Mouse (Mus musculus) bone marrow, adult 2 months (tissue): ENCODE data around the gene Ranbp3. TPM values are rescaled to one million over a fixed set of nuclear protein-coding genes. Genes with fewer than 3 reads are reported as not detected.

Experiments used
- H3K27ac ChIP-seq: fragments of 200-500 bp; 2 replicates; pipeline ENCODE4 v1.5.1; 2012; ENCODE audit warnings: low read depth, mild to moderate bottlenecking, control low read depth, inconsistent platforms, low read length; ENCODE audit not compliant: control insufficient read depth, poor library complexity, insufficient read depth
- H3K4me1 ChIP-seq: fragments of 200-500 bp; 2 replicates; pipeline ENCODE4 v1.6.1; 2011; ENCODE audit warnings: low read length; ENCODE audit not compliant: control insufficient read depth, insufficient read depth
- H3K4me3 ChIP-seq: fragments of 200-500 bp; replicated peaks from 2 replicates; pipeline ENCODE3; 2011; ENCODE audit warnings: mild to moderate bottlenecking, low read depth, low read length, control low read depth; ENCODE audit not compliant: control insufficient read depth
- CTCF ChIP-seq: fragments of 200-500 bp; IDR thresholded peaks from 2 replicates; pipeline ENCODE4 v1.5.1; 2011; ENCODE audit warnings: low read length, control low read depth; ENCODE audit not compliant: control insufficient read depth, insufficient read depth
- POLR2A ChIP-seq: fragments of 200-500 bp; IDR thresholded peaks from 2 replicates; pipeline ENCODE4 v1.6.1; 2011; ENCODE audit warnings: low read depth, mild to moderate bottlenecking, control low read depth, low read length, borderline replicate concordance; ENCODE audit not compliant: control insufficient read depth
- WGBS: fragments of 180-500 bp; shearing (Covaris S2); methylation state at CpG from one replicate; pipeline ENCODE4 v1.1.7; 2018; 5-methylcytosine and 5-hydroxymethylcytosine counted together
- polyA plus RNA-seq: library from polyadenylated mRNA; stranded (reverse); fragments of >200 nt; gene quantifications from 2 replicates; pipeline ENCODE4 v1.2.4, GENCODE M21; 2011; ENCODE audit warnings: low replicate concordance; ENCODE audit not compliant: missing spikeins, insufficient read depth, insufficient read length

The Ranbp3 gene
- polyA plus RNA-seq, 1 experiment = 52.9 TPM

DNA sequence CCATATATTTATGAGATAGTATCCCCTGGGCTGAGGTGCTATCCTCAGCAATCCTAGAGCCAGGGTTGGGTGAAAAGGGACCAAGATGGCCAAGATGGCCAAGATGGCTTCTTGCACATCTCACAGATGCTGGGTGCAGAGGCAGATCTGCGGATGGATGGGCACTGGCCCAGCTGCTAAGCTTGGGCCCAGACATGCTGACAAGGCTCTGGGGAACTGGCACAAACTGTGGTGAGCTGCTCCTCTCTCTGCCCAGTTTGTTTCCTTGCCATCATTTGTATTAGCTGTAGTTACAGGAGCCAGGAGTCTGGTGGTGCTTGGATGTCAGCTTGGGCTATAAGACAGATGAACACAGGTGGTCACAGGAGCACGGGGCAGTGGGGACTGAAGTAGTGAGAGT lies 11.6 kb downstream of the Ranbp3 start:
- Histone ChIP-seq H3K27ac (no peak overlapping the region), H3K4me1 (no peaks in the 10 kb centered on the region; the same call in 1 of the 2 replicates), H3K4me3 (no peak overlapping the region)
- TF ChIP-seq POLR2A (no peak), CTCF (no peak)
- whole genome bisulfite sequencing = 86% methylated on average over 2 of the region's 2 CpGs

DNA sequence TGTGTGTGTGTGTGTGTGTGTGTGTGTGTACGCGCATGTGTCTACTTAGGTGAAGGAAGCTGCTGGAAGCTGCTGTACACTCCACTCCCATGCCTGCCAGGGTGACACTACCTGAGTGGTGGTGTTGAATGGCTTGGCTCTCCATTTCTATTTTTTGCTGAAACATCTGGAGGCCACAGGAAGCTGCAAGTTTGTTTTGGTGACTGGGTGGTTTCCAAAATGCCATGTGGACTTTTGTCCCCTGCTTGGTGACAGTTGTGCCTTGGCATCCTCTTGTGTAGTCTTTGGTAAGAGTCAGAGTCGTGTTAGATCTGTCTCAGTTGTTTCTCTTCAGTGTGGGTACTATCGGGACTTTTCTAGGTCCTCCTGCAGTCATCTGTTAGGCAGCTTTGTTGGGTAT lies 13.7 kb downstream of the Ranbp3 start:
- no peak for TF ChIP-seq CTCF
- no peak for TF ChIP-seq POLR2A
- WGBS = 78% methylated on average over 4 of the region's 4 CpGs
- H3K27ac ChIP-seq = no peak overlapping the region
- H3K4me1 ChIP-seq = no peaks in the 10 kb centered on the region; the same call in 1 of the 2 replicates
- no peak overlapping the region for H3K4me3 ChIP-seq

DNA sequence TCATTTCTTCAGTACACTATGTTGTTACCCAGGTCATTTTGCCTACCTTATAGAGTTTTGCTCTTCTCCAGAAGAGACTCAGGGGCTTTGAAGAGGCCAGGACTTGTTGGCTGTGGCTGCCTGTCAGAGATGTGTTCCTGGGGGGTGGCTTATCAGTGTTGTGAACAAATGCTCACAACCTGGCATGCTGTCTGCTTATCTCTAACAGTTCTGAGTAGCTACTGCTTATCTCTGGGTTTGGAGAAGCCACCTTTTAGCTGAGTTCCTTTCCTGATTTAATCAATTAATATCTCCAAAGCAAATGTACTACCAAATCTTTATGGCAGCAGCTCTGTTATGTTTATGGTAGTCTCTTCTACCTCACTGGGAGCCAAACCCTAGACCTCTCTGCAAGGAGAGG lies 15.0 kb downstream of the Ranbp3 start:
- TF ChIP-seq CTCF (no peak), POLR2A (no peak)
- H3K4me3 ChIP-seq = no peak overlapping the region
- no peak overlapping the region for H3K27ac ChIP-seq
- no peaks in the 10 kb centered on the region; the same call in 1 of the 2 replicates for H3K4me1 ChIP-seq

DNA sequence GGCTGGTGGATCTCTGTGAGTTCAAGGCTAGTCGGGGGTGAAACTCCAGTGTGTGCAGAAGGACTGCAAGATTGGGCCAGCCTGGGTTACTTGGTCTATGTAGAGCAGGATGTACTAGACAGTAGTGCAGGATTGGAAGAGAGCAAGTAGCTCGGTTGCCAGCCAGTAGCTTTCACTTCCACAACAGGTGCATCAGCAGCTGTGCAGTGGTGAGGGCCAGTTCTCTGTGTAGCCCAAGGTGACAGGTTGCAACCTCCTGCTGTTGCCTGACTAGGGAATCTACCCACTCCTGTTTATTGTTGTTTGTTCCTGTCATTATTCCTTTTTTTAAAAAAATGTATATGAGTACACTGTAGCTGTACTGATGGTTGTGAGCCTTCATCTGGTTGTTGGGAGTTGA lies 15.6 kb downstream of the Ranbp3 start:
- no peak overlapping the region for H3K4me3 ChIP-seq
- no peaks in the 10 kb centered on the region; the same call in 1 of the 2 replicates for H3K4me1 ChIP-seq
- no peak for TF ChIP-seq POLR2A
- TF ChIP-seq CTCF = no peak
- H3K27ac ChIP-seq = no peak overlapping the region
- WGBS = 72% methylated on average over 2 of the region's 2 CpGs

DNA sequence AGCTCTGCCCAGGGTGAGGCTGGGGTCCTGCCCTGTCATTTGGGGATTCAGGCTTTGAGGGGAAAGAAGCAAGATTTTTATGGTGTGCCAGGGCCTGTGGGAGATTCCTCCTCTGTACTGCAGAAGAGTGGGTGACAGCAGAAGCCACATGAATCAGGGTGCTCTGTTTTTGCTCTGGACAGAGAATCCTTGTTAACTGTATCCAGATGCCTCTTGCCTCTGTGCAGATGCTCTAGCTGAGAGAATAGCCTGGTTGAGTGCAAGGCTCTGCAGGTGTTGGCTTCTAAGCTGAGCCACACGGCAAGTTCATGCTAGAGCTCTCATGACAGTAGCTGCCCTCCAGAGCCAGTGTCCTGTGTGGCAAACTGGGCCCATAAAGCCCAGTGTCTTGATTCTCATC lies 20.3 kb downstream of the Ranbp3 start:
- H3K27ac ChIP-seq = no peak overlapping the region
- 59% methylated on average over 1 of the region's 1 CpGs for WGBS
- H3K4me1 ChIP-seq = no peaks in the 10 kb centered on the region
- no peak for TF ChIP-seq CTCF
- no peak for TF ChIP-seq POLR2A
- H3K4me3 ChIP-seq = no peak overlapping the region

DNA sequence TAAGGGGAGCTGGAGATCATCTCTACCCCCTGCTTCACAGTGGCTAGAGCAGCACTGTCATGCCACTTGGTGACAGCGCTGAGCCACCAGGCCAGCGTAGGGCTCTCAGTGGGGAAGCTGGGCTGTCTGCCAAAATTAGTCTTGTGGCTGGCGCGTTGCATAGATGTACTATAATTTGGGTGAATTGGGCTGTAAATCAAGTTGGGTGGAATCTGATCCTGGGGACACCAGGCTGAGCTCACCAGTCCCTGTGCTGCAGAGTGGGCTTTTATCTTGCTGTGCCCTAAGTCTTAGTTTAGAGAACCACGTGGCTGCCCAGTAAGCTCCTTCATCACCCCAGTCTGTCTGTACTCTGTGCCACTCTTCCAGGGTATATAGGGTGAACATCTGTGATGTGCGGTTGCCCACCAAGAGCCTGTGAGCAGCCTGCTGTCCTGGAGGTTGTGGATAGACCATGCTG lies 20.8 kb downstream of the Ranbp3 start:
- no peak overlapping the region for H3K4me3 ChIP-seq
- WGBS = 28% methylated on average over 6 of the region's 6 CpGs
- TF ChIP-seq CTCF (no peak), POLR2A (no peak)
- H3K27ac ChIP-seq = no peak overlapping the region
- H3K4me1 ChIP-seq = no peaks in the 10 kb centered on the region

DNA sequence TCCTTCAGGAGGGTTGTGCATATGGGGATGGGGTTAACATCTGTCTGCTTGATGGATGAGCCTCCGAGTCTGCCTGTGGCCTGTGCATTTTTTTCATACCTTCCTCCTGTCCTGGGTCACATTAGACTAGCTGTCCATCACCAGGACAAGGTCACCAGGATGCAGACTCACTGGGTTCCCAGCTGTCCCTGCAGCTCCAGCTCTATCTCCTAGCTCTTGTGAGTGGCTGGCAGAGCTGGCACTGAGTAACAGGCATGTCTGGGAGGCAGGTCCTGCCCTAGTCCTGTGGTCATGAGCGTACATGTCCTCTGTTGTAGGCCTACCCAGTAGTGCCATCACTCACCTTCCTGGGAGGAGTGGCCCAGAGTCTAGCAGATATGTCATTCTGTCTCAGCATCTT lies 27.4 kb downstream of the Ranbp3 start:
- Histone ChIP-seq H3K27ac (no peak overlapping the region), H3K4me1 (no peaks in the 10 kb centered on the region), H3K4me3 (no peak overlapping the region)
- 89% methylated on average over 2 of the region's 2 CpGs for WGBS
- no peak for TF ChIP-seq POLR2A
- TF ChIP-seq CTCF = no peak

DNA sequence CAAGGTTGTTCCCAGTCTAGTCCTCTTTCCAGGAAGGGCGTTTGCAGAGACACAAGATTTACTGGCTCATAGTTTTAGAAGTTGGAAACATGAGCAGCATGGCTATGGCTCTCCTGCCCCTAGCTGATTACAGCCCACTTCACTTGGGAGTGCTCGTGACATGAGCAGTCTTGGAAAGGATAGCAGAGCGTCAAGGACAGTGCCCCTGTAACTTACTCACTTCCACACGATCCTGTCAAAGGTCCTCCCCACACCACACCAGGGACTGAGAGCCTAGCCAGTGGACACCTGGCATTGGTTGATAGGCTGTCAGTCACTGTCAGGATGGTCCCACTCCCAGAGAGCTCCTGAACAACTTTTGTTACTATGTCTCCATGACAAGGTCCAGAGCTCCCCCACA lies 29.9 kb downstream of the Ranbp3 start:
- TF ChIP-seq POLR2A = no peak
- no peak for TF ChIP-seq CTCF
- no peak overlapping the region for H3K4me3 ChIP-seq
- 88% methylated on average over 4 of the region's 4 CpGs for WGBS

DNA sequence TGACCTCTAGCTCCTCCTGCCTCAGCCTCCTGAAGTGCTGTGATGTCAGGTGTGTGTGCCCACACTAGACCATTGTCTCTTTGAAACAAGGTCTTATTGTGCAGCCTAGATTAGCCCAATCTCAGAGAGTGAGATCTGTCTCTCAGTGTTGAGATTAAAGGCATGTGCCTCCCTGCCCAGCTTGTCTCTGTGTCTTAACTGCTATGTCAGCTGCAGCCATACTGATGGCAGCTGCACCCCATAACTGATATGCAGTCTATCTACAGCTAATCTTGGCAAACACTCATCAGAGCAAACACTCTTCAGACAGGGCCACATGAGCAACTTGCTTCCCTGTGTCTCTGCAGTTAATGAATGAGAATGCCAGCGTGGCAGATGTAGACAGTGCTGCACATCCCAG lies 33.4 kb downstream of the Ranbp3 start:
- WGBS = 77% methylated on average over 1 of the region's 1 CpGs
- no peak for TF ChIP-seq CTCF
- no peak for TF ChIP-seq POLR2A
- H3K27ac ChIP-seq = no peak overlapping the region
- H3K4me1 ChIP-seq = no peaks in the 10 kb centered on the region
- no peak overlapping the region for H3K4me3 ChIP-seq

More for the DNA sequence above, 29.9 kb downstream of the Ranbp3 start:
- H3K4me1 ChIP-seq = no peaks in the 10 kb centered on the region
- H3K27ac ChIP-seq = no peak overlapping the region

GRCm38 (mm10) chr17:56708692-56709091 lies 35.6 kb downstream of the Ranbp3 start:
- no peak overlapping the region for H3K4me3 ChIP-seq
- no peaks in the 10 kb centered on the region for H3K4me1 ChIP-seq
- WGBS = 83% methylated on average over 4 of the region's 4 CpGs
- H3K27ac ChIP-seq = no peak overlapping the region
- TF ChIP-seq CTCF (no peak), POLR2A (no peak)
